Mouse (Mus musculus): ENCODE data around the gene Scrg1. TPM values are rescaled to one million over a fixed set of nuclear protein-coding genes. Genes with fewer than 3 reads are reported as not detected.
"Not testable (repeated sequence)": the region's sequence is repeated elsewhere in the genome, so short reads cannot be mapped to it uniquely, and the experiment has no call there.

Scrg1 gene
- total RNA-seq, 1 experiment from 2014 or later = not detected

DNA sequence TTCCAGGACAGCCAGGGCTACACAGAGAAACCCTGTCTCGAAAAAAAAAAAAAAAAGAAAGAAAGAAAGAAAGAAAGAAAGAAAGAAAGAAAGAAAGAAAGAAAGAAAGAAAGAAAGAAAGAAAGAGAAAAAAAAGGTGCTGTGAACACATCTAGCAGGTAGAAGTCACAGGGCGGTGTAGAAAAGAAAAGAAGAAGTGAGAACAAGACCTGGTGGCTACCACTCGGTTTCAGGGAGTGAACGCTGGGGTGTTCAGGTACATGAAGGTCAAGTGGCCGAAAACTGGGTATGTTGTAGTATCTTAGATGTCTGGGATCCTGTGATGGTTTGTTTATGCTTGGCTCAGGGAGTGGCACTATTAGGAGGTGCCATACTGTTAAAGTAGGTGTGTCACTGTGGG lies 9.8 kb upstream of the Scrg1 start:
- not testable (repeated sequence) for ATAC-seq (replicated peaks; ENCODE audit: insufficient number of reproducible peaks, low FRiP score, low TSS enrichment, poor library complexity, severe bottlenecking)

DNA sequence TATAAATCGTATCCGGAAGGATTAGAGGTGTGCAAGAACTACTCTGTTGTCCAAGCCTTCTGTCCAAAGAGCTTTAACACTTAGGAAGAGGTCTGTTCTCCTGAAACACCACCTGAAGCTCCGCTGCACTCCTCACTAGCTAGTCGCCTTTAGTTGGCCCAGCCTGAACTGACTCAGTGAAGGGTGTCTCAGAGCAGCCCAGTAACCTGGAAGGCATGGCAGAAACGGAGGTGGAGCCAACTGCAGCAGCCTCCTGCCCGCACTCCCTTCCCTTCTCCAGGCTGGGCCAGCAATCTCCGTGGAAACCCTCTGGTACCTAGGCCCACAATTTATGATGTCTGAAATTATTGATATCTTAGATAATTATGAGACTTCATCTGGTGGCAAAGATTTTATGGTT lies 5.0 kb upstream of the Scrg1 start:
- ATAC-seq (replicated peaks; ENCODE audit: insufficient number of reproducible peaks, low FRiP score, low TSS enrichment, poor library complexity, severe bottlenecking) = no peak

DNA sequence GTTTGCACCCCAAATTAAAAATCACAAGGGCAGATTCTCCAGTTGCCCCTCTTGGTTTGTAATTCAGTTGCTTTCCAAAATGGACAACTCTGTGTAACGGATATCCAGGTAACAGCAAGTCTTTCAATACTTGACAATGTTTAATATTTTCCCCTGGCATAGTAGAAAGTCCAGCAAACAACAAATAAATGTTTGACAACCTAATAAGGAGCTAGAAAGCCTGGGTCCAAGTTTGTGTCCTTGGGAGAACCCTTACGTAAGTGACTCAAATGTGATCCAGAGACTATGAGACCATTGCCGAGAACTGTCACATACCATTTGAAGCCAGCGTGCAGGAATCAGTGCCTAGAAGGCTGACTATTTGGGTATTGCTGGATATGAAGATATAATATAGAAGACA lies 3.8 kb upstream of the Scrg1 start:
- no peak for ATAC-seq (replicated peaks; ENCODE audit: insufficient number of reproducible peaks, low FRiP score, low TSS enrichment, poor library complexity, severe bottlenecking)

DNA sequence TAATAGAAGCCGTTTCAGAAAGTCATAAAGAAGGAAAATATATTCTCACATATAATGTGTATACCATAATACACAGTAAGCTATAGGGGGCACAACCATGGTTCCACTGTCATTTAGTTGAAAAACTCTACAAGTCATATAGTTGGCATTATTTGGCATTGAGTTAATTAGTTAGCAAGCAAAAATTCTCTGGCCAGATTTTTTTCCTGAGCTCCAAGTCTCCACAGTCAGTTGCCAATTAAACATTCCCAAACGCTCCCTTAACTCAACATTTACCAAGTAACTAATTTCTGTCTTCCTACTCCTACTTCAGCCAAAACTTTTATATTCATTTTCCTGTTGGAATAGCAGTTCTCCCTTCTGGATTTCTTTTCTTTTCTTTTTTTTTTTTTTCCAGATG lies 2.4 kb upstream of the Scrg1 start:
- ATAC-seq (replicated peaks; ENCODE audit: insufficient number of reproducible peaks, low FRiP score, low TSS enrichment, poor library complexity, severe bottlenecking) = no peak

DNA sequence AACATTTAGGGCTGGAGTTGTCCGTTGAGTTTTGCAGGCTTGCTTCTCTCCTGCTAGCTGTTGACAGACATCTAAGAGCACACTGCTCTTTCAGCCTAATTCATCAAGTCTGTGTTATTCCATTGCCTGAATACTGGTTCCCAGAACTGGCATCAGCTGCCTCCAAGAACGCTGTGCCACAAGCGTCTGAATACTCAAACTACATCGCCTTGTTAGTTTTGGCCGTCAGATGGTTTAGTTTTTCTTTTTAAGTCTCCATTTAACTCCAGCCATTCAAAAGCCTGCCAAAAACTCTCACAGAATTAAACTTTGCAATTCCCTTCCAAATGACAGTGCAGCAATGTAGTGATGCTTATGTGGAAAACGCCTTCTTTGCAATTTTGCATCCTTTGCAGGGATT lies 1.4 kb downstream of the Scrg1 start:
- no peak for ATAC-seq (replicated peaks; ENCODE audit: insufficient number of reproducible peaks, low FRiP score, low TSS enrichment, poor library complexity, severe bottlenecking)

DNA sequence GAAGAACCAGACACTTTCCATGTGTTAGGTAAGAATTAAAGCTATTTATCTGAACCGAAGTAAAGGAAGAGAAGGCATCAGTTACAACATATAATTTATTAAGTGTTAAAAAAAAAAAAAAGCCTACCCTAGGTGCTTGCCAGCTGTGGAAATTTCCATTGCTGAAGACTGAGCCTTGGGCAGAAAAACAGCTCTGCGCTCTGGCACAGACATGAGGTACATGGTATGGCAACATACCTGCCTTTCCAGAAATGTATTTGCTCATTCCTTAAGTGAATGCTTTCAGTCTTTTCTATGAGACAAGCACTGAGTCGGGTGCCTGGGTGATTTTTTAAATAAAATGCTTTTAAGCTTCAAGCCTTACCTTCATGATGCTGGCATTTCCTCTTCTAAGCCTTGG lies 2.2 kb downstream of the Scrg1 start:
- ATAC-seq (replicated peaks; ENCODE audit: insufficient number of reproducible peaks, low FRiP score, low TSS enrichment, poor library complexity, severe bottlenecking) = no peak

DNA sequence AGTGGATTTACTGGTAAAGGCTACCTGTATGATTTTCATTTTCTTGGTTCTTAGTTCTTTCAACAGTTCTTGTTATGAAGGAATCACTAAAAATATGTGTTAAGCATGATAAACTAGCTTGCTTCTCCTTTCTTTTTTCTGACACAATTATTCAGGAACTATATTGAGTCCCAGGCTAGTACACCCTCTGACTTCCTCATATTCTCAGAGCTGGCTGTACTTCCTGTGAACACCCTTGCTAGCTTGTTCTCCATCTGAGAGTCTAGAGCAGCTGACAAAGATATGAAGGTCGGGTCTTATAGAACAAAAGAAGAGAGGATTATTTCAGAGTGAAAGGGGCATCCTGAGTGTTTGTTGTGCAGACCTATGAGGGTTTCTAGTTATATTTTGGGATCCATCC lies 7.1 kb downstream of the Scrg1 start:
- ATAC-seq (replicated peaks; ENCODE audit: insufficient number of reproducible peaks, low FRiP score, low TSS enrichment, poor library complexity, severe bottlenecking) = peak; percentile 92

DNA sequence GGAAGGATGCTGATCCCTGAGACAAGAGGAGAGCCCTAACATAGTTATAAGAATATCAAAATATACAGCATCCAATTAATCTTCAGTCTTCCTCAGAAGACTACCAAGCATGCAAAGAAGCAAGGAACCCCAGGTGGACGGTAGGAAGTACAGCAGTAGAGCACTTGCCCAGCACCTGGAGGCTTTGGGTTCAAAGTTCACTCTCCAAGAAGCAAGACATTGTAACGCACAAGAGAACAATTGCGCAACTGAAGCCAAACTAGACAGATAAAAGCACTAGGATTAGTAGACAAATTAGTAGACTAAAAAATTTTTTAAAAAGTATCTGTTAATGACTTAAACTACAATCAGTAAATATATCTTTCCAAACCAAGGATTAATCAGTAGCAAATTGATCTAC lies 8.0 kb downstream of the Scrg1 start:
- no peak for ATAC-seq (replicated peaks; ENCODE audit: insufficient number of reproducible peaks, low FRiP score, low TSS enrichment, poor library complexity, severe bottlenecking)

DNA sequence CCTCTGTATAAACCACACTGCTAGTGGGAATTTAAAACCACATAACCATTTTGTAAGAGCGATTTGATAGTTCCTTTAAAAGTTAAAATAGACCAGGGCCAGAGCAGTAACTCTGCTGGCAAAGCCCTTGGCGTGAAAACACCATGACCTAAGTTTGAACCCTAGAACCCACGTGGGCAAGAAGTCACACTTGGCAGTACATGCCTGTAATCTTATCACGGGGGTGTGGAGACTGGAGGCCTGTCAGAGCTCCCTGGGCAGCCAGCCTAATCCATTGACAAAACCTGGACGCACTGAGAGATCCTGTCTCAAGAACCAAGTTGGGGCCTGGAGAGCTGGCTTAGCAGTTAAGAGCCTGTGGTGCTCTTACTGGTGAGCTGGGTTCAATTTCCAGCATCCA lies 12.9 kb downstream of the Scrg1 start:
- peak; percentile 81 for ATAC-seq (replicated peaks; ENCODE audit: insufficient number of reproducible peaks, low FRiP score, low TSS enrichment, poor library complexity, severe bottlenecking)

DNA sequence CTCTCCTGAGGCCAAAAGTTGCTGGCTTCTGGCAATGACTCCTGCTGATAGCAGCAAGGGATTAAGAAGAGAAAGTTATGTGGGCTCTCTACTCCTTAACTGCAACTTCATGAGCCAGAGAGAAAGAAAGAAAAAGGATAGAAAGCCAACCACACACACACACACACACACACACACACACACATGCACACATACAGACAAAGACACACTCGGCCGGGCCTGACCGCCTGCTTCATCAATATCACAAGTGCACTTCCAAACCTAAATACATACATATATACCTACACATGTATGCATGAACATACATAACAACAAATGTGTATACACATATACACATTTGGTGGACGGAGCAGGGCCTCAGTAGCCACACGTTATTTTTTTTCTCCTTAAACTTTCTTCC lies 15.1 kb downstream of the Scrg1 start:
- no peak for ATAC-seq (replicated peaks; ENCODE audit: insufficient number of reproducible peaks, low FRiP score, low TSS enrichment, poor library complexity, severe bottlenecking)

DNA sequence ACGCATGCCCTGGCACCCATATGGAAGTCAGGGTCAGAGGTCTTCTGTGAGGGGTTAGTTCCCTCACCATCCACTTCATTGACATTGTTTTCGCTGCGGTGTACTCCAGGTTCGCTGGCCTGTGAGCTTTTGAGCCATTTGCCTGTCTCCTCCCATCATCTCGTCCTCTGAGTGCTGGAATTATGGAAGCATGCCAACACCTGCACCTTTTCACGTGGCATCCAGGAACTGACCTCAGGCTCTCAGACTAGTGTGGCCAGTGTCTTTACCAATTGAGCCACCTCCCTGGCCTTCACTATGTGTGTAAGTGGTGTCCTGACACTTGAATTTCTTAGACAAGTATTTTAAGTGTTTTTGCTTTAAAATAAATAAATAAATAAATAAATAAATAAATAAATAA lies 18.0 kb downstream of the Scrg1 start:
- ATAC-seq (replicated peaks; ENCODE audit: insufficient number of reproducible peaks, low FRiP score, low TSS enrichment, poor library complexity, severe bottlenecking) = no peak

DNA sequence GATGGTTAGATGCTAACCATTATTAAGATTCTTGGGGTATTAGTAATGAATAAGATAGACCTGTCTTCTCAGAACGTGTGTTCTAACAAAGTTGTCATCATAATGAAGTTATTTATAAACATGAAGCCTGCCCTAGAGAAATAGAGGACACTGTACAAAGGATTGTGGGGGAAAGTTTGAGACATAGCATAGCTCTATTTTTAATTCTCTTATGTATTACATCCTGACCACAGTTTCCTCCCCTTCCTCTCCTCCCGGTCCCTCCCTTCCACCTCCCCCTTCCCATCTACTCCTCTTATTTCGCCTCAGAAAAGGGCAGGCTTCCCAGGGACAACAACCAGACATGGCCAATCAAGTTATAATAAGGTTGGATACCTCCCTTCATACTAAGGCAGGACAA lies 22.7 kb downstream of the Scrg1 start:
- 0 out of 2 replicates have a peak, but pooled peaks have one; percentile 22 for ATAC-seq (replicated peaks; ENCODE audit: insufficient number of reproducible peaks, low FRiP score, low TSS enrichment, poor library complexity, severe bottlenecking)

DNA sequence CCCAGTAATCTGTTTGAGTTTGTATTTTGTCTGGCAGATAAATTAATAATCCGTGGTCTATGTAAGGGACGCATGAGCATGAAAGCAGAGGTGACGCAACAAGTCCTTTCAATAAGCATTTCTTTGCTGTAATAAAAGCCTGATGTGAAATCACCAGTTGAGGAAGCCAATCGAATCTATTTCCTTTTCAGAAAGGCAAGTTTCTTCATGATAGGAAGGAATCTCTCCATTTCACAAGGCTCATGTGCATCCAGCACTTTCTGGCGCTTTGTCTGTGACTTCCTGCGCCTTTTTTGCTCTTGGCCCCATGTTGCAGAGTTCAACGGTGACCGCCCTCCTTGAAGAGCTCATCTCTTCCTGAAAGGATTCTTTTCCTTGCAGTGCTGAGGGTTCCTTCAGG lies 24.0 kb downstream of the Scrg1 start:
- peak; percentile 53; the same call in 1 of the 2 replicates for ATAC-seq (replicated peaks; ENCODE audit: insufficient number of reproducible peaks, low FRiP score, low TSS enrichment, poor library complexity, severe bottlenecking)

DNA sequence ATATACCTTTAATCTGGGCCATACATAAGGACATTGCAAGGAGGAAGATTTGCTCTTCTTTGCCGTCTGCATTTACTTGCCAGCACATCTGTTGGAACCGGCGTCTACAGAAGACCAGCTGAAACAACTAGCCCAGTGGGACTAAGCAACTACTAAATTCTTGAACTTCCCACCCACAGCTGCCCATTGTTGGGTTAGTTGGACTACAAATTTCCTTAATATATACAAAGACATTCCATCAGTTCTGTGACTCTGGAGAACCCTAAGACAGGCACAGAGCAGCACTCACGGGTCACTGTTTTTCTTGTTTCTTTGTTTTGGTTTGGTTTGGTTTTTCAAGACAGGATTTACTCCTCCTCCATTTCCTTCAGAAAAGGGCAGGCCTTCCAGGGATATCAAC lies 24.9 kb downstream of the Scrg1 start:
- ATAC-seq (replicated peaks; ENCODE audit: insufficient number of reproducible peaks, low FRiP score, low TSS enrichment, poor library complexity, severe bottlenecking) = no peak

DNA sequence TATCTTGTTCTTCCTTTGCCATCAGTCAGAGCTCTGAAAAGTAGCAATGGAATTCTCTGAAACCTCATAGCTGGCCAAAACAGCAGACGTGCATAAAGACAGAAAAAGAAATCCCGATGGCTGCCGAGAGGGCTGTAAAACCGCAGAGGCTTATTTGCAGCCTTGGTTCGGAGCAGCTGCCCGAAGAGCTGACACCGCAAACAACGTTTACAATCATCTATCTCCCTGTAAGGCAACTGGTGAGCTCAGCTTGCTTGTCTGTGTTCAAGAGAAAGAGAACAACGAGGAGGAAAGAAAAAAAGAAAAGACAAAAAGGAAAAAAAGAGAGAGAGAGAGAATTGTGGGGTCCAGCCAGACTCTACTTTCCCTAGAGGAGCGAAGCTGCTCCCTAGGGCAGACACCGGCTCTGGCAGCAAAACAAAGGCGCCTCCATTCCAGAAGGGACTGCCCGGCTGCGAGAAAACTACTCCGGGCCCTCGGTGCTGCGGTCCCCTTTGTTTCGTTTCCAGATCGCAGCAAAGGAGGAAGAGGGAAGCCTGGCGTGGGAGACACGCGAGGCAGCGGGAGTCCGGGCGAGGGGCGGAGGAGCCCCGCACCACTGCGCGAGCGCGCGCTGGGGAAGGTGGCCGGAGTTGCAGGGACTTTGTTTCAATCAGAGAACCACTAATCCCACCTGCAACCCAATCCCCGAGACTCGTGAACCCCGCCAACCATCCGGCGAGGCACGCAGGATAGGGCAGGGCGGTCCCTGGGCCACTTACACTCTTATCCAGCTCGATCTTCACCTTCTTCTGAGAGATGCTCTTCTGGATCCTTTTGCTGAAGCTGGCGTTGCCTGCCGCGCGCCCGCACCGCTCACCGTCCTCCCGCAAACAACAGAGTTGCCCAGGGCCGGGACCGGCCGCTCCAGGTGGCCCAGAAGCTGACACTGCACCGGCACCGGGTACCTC lies 31.0 kb downstream of the Scrg1 start:
- ATAC-seq (replicated peaks; ENCODE audit: insufficient number of reproducible peaks, low FRiP score, low TSS enrichment, poor library complexity, severe bottlenecking) = no peak

DNA sequence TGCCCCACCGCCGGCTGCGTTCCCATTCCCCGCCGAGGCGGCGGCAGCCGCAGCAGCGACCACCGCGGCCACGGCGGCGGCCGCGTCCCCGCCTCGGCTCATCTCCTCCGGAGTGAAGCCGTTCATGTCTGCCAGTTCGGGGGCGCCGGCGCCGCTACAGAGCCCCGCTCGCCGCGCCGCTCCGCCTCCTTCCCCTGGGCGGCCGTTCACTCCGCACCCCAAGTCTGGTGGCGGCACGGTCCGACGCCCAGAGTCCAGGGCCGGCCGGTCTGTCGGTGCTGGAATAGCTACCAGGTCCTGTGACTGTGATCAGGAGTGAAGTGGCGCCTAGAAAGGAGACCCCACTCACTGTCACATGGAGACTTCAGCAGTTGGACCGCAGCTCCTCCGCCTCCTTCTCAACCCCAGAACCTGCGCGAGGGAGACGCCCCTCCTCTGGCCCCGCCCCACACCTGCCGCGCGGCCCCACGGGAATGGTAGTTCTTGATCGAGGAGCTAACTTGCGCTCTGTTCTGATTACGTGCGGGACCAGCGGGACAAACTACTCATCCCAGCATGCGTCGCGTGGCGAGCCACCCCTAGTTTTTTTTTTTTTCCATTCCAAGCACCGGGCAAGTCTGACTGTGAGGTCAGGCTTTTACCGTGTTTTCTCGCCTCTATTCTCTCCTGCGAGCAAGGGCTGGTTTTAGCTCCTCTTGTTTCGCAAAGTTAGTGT lies 31.9 kb downstream of the Scrg1 start, which contains the start of gene Sap30:
Gene Sap30, minus strand, starts transcription at position 420 of the 715 bp plus-strand sequence.
- ATAC-seq (replicated peaks; ENCODE audit: insufficient number of reproducible peaks, low FRiP score, low TSS enrichment, poor library complexity, severe bottlenecking) = peak; percentile 99

DNA sequence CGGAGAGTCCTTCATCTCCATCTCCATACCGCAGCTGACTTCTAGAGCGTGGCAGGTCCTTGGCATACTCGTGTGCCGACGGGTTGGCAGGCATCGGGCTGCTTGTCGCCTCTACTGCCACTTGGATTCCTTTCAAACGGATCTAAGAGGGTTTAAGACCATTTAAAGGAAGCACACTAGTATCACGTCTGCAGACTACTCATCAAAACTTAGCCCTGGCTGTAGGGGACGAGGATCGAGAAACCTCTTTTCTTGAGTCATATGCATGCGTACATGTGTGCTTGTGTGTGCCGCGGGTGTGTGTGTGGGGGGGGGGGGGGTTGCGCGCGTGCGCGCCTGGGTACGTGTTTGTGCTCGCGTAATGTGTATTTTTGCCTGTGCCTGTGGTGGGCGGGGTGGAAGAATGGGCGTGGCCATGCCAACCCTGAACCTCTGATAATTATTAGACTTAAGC lies 32.6 kb downstream of the Scrg1 start:
- ATAC-seq (replicated peaks; ENCODE audit: insufficient number of reproducible peaks, low FRiP score, low TSS enrichment, poor library complexity, severe bottlenecking) = peak; percentile 42

DNA sequence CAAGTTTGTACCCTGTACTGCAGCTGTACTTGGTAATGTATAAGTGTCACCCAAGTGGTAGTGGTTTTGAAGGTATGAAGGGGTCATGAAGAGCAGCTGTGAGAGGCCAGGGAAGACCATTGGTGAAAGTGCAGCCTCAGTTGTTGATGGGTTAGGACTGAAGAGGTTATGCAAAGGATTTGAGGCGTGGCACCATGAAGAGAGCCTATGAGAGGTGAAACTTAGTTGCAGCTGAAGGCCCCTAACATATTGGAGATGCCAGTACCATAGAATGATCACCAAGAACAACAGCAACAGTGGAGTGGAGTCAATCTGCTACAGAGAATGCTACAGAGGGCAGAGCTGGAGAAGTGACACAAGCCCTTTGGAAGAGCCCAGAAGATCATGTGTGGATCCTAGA lies 33.6 kb downstream of the Scrg1 start:
- no peak for ATAC-seq (replicated peaks; ENCODE audit: insufficient number of reproducible peaks, low FRiP score, low TSS enrichment, poor library complexity, severe bottlenecking)

DNA sequence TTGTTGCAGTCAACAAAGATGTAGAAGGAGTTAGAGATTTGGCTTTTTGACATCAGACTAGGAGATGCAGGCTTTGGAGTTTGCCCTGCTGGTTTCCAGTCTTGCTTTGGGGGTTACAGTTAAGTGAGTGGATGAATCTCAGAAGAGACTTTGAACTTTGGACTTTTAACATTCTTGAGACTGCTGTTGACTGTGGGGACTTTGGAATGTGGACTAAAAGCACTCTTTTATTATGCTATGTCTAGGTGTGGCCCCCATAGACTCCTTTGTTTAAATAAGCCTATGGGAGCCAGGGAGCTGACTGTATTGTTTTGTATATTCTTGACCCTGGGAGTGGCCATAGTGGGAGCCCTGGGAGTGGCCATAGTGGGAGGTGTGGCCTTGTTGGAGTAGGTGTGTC lies 34.2 kb downstream of the Scrg1 start:
- no peak for ATAC-seq (replicated peaks; ENCODE audit: insufficient number of reproducible peaks, low FRiP score, low TSS enrichment, poor library complexity, severe bottlenecking)

DNA sequence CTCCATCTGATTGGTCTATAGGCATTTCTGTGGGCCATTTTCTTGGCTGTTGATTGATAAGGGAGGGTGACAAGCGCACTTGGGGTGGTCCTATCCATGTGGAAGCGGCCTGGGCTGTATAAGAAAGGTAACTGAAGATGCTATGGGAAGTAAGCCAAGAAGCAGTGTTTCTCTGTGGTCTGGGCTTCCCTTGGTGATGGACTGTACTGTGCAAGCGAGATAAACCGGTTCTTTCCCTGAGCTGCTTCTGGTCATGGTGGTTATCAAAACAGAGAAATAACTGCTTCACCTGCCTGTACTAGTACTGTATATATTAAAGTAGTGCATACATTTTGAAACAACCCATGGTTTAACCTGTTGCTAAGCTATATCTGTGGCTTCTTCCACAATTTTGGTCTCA lies 36.1 kb downstream of the Scrg1 start:
- no peak for ATAC-seq (replicated peaks; ENCODE audit: insufficient number of reproducible peaks, low FRiP score, low TSS enrichment, poor library complexity, severe bottlenecking)
